Mouse (Mus musculus): ENCODE data around the gene Cnot4. TPM values are rescaled to one million over a fixed set of nuclear protein-coding genes. Genes with fewer than 3 reads are reported as not detected.
"Not testable (repeated sequence)": the region's sequence is repeated elsewhere in the genome, so short reads cannot be mapped to it uniquely, and the experiment has no call there.

Cnot4 gene
- 164 TPM in 1 of 2 replicates, not detected in the other for polyA plus RNA-seq (2012; ENCODE audit: insufficient read depth, insufficient read length, low replicate concordance, missing spikeins)

DNA sequence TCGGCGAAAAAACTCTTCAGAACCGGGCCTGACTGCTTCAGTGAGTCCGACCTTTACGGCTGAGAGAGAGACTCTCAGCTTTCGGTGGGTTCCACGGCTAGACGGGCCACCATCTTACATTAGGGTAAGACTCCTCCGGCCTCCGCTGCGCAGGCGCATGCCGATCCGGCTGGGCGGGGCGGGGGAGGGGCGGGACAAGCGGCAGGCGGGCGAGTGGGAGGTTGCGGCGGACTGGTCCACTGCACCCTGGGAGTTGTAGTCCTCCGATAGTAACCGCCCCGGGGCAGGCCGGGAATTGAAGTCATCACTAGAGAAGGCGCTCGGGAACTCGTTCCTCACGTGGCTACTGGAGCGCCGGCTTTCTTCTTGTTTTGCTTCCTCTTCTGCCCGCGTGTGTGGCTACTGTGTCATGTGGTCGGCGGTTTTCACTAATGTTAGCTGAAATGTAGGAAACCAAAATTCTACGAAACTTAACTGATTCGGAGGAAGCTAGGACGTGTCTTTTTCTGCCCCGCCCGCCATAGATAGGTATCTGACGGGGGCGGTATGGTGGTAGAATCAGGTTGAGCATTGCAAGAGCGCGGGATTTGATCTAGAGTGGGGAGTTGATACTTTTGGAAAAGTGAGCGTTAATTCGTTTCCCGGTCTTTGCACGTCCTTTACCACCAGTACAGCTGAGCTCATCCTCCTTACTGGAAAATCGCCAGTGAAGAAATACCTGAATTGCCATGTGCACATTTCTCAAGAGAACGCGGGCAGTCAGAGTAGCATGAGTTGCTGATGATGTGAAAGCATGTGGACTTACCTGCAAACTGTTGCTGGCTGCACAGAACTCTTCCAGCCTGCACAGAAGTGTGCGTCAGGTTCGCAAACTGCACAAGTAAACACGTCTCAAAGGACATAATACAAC, at the start of gene Cnot4:
Gene Cnot4, minus strand, starts transcription at position 146 of the 910 bp plus-strand sequence.
- peak; percentile 73; the same call in 1 of the 2 replicates for TF ChIP-seq POLR2A (IDR thresholded peaks at IDR 0.05; ENCODE audit: insufficient read depth, low read depth, low read length)
- no peak for TF ChIP-seq CTCF (IDR thresholded peaks at IDR 0.05; ENCODE audit: insufficient read depth, low read depth, low read length)
- WGBS = under 1% methylated on average over 55 of the region's 55 CpGs
- peaks cover 3% of the 10 kb centered on the region; the same call in 1 of the 2 replicates for H3K4me1 ChIP-seq (ENCODE audit: control insufficient read depth, insufficient read depth, low read length)
- peak within 1 kb of the TSS; percentile 61 for H3K4me3 ChIP-seq (ENCODE audit: insufficient read depth, low read depth, low read length)
- H3K27ac ChIP-seq (ENCODE audit: insufficient read depth, low read depth, low read length) = peak within 1 kb of the TSS; percentile 90

DNA sequence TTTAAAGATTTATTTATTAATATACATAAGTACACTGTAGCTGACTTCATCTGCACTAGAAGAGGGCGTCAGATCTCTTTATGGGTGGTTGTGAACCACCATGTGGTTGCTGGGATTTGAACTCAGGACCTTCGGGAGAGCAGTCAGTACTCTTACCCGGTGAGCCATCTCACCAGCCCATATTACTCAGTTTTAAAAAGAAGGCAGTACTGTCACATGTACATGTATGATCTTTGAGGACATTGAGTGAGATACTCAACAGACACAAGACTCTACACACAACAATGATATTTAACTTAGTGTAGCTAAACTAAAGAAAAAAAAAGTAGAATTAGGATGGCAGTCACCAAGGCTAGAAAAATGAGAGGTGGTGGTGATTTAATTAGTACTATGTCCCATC, 45.8 kb upstream of the Cnot4 start:
- H3K27ac ChIP-seq (ENCODE audit: insufficient read depth, low read depth, low read length); H3K4me3 ChIP-seq (ENCODE audit: insufficient read depth, low read depth, low read length); H3K4me1 ChIP-seq (ENCODE audit: control insufficient read depth, insufficient read depth, low read length): not testable (repeated sequence)
- WGBS = 95% methylated on average over 3 of the region's 3 CpGs

DNA sequence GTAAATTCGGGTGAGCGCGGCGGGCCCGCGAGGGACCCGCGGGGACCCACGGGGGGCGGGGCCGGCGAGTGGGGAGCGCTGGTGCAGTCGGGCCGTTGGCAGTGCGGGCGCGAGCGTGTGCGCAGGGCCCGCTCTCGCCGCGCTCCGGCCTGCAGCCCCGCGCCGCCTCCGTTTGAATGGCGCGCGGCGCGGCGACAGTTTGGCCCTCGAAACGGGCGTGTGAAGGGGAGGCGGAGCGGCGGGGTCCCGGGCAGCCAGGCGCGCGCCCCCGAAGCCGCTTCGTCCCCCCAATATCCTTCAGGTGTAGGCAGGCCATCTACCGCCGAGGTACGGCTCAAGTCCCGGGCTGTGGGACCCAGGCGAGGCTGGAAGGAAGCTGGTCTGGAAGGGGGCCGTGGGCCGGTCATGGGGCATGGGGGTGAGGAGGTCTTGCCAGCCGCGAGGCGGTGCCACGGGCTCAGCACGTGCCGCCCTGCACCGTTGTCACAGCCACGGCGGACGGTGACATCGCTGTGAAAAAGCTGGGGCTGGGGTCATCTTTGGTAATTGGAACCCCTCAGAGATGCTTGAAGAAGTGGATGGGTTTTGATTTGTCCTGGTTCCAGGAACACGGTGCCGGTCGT, 44.2 kb upstream of the Cnot4 start:
- under 1% methylated on average over 69 of the region's 69 CpGs for WGBS
- Histone ChIP-seq H3K4me1 (ENCODE audit: control insufficient read depth, insufficient read depth, low read length) (no peaks in the 10 kb centered on the region), H3K27ac (ENCODE audit: insufficient read depth, low read depth, low read length) (no peak overlapping the region; the same call in 1 of the 2 replicates), H3K4me3 (ENCODE audit: insufficient read depth, low read depth, low read length) (peak overlapping the region; percentile 98)
- TF ChIP-seq CTCF (IDR thresholded peaks at IDR 0.05; ENCODE audit: insufficient read depth, low read depth, low read length) = no peak
- no peak for TF ChIP-seq POLR2A (IDR thresholded peaks at IDR 0.05; ENCODE audit: insufficient read depth, low read depth, low read length)

DNA sequence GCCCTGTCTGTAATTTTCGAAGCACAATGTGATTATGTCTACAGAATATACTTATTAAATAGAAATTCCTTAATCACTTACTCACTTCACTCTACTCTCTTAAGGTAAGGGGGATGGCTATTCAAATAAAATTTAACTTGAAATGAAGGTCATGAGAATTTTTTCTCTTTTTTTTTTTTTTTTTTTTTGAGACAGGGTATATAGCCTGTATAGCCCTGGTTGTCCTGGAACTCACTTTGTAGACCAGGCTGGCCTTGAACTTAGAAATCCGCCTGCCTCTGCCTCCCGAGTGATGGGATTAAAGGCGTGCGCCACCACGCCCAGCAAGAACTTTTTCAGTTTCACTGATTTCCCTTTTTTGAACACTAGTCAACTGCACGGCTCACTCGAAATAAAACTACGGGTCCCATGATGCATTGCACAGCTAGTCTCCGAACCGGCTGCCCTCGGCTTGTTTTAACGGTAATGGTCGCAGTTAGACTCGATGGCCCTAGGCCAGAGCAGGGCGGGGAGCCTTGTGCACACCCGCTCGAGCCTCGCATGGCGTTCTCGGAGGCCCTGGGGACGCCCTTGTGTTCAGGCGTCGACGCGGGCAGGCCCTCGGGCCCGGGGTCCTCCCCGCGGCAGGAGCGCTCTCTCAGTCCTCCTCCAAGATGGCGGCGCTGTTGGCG, 43.6 kb upstream of the Cnot4 start, which contains the start of gene Nup205:
Gene Nup205, plus strand, starts transcription at position 443 of the 671 bp plus-strand sequence.
- H3K4me3 ChIP-seq (ENCODE audit: insufficient read depth, low read depth, low read length) = peak within 1 kb of the TSS; percentile 98
- peak within 1 kb of the TSS; percentile 100 for H3K27ac ChIP-seq (ENCODE audit: insufficient read depth, low read depth, low read length)
- TF ChIP-seq CTCF (IDR thresholded peaks at IDR 0.05; ENCODE audit: insufficient read depth, low read depth, low read length) (no peak), POLR2A (IDR thresholded peaks at IDR 0.05; ENCODE audit: insufficient read depth, low read depth, low read length) (no peak)
- H3K4me1 ChIP-seq (ENCODE audit: control insufficient read depth, insufficient read depth, low read length) = no peaks in the 10 kb centered on the region
- WGBS = 3% methylated on average over 34 of the region's 34 CpGs

DNA sequence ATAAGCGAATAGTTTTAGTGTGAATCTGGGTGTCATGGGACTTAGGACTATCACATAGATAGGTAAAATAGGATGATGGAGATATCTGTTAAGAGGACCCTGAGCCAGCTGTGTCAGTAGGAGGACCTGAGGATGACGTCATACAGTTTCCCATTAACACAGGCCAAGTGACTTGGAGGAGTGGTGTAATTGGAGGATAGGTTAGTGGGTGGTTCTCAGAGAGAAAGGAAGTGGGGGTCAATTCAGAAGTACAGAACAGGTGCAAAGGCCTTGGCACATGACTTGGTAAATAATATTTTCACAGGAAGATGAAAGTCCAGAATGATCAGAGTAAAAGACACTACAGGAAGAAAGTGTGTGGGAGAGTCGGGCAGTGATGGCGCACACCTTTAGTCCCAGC, 39.7 kb upstream of the Cnot4 start:
- TF ChIP-seq CTCF (IDR thresholded peaks at IDR 0.05; ENCODE audit: insufficient read depth, low read depth, low read length) (no peak), POLR2A (IDR thresholded peaks at IDR 0.05; ENCODE audit: insufficient read depth, low read depth, low read length) (no peak)
- H3K27ac ChIP-seq (ENCODE audit: insufficient read depth, low read depth, low read length) = no peak overlapping the region
- no peaks in the 10 kb centered on the region for H3K4me1 ChIP-seq (ENCODE audit: control insufficient read depth, insufficient read depth, low read length)
- no peak overlapping the region for H3K4me3 ChIP-seq (ENCODE audit: insufficient read depth, low read depth, low read length)
- WGBS = 87% methylated on average over 4 of the region's 4 CpGs

DNA sequence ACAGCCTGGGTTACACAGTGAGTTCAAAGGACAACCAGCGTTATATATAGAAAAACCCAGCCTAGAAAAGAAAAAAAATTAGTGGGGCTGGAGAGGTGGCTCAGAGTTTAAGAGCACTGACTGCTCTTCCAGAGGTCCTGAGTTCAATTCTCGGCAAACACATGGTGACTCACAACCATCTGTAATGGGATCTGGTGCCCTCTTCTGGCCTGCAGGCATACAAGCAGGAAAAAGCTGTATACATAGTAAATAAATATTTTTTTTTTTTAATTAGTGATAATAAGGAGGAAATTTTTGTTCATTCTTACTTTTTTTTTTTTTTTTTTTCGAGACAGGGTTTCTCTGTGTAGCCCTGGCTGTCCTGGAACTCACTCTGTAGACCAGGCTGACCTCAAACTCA, 38.5 kb upstream of the Cnot4 start:
- not testable (repeated sequence) for H3K4me3 ChIP-seq (ENCODE audit: insufficient read depth, low read depth, low read length); H3K27ac ChIP-seq (ENCODE audit: insufficient read depth, low read depth, low read length); H3K4me1 ChIP-seq (ENCODE audit: control insufficient read depth, insufficient read depth, low read length)
- 64% methylated on average over 3 of the region's 3 CpGs for WGBS

DNA sequence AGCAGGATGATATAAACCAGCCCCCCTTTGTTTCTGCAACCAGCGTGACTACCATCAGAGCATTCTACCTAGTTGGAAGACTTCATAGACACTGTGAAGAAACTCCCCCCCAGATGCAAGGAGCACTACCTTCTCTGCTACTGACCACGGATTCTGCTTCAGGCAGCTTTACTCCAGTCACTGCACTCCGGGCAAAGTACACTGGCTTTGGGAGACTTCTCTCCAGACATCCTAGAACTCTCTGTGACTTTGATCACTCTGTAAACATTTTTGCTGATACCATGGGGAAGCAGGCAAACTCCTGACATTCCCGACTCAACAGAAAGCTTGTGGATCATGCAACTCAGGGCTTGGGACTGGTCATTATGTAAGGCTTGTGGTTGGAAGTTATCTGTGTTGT, 35.7 kb upstream of the Cnot4 start:
- no peak overlapping the region for H3K27ac ChIP-seq (ENCODE audit: insufficient read depth, low read depth, low read length)
- H3K4me1 ChIP-seq (ENCODE audit: control insufficient read depth, insufficient read depth, low read length) = no peaks in the 10 kb centered on the region
- no peak overlapping the region for H3K4me3 ChIP-seq (ENCODE audit: insufficient read depth, low read depth, low read length)
- TF ChIP-seq CTCF (IDR thresholded peaks at IDR 0.05; ENCODE audit: insufficient read depth, low read depth, low read length) (no peak), POLR2A (IDR thresholded peaks at IDR 0.05; ENCODE audit: insufficient read depth, low read depth, low read length) (no peak)
- WGBS = 91% methylated on average over 4 of the region's 4 CpGs

DNA sequence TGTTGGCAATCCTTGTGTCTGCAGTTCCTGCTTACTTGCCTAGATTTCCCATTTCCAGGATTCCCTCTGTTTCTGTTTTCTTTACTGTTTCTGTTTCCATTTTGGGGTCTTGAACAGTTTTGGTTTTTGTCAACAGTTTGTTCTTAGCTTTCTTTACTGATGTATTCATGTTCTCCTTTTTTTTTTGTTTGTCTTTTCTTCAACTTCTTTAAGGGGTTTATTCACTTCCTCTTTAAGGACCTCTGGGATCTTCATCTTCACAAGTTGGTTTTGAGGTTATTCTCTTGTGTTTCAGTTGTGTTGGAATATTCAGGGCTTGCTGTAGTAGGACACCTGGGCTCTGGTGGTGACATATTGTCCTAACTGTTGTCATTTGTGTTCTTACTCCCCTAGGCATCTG, 21.0 kb upstream of the Cnot4 start:
- H3K4me3 ChIP-seq (ENCODE audit: insufficient read depth, low read depth, low read length) = no peak overlapping the region
- no peak for TF ChIP-seq CTCF (IDR thresholded peaks at IDR 0.05; ENCODE audit: insufficient read depth, low read depth, low read length)
- no peak for TF ChIP-seq POLR2A (IDR thresholded peaks at IDR 0.05; ENCODE audit: insufficient read depth, low read depth, low read length)
- H3K27ac ChIP-seq (ENCODE audit: insufficient read depth, low read depth, low read length) = no peak overlapping the region
- H3K4me1 ChIP-seq (ENCODE audit: control insufficient read depth, insufficient read depth, low read length) = no peaks in the 10 kb centered on the region

Data from olfactory bulb, adult 2 months (tissue).